Mouse (Mus musculus) frontal cortex, adult (tissue): Measurements from ENCODE around the gene Aqp7.
"Not testable (repeated sequence)": the region's sequence is repeated elsewhere in the genome, so short reads cannot be mapped to it uniquely, and the experiment has no call there.

Experiments used
- ATAC-seq: cut with Nextera tagmentation; 2 replicates; pipeline ENCODE4 v1.9.2; 2017; ENCODE audit warnings: mild to moderate bottlenecking, moderate library complexity, mixed read lengths; ENCODE audit not compliant: low TSS enrichment

Aqp7 gene

DNA sequence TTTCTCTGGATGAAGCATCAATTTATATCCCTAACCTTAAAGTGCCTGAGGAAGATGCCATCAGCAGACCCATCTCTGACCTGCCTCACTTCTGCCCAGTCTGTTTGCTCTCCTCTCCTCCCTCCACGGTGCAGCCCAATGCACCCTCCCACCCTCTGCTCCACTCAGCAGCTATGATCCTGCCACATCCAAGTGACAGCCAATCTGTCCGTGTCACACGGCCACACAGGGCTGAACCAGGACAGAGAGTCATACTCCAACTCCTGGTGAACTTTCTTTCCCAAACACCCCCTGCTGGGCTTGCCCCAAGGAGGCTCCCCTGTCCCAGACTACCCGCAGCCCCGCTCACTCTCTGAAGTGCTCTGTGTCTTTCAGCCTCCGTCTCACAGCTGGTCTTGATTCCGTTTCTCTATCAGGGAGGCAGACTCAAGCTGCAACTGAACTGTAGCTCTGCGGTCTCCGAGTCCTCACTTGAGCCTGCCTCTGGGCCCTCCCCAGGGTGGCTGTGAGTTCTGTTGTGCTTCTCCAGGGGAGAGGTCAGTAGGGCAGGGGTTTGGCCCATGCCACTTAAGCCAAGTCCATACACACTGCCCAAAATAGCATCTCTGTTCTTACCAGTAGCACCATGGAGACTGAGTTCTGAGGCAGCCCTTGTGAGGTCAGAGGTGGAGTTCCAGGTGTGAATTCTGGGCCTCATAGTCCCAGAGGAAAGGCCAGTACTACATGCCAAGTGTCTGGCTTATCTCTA lies at the start of gene Aqp7:
TSS of gene Aqp7 (minus strand) at position 616 of the 748 bp plus-strand sequence.
- ATAC-seq = no peak

DNA sequence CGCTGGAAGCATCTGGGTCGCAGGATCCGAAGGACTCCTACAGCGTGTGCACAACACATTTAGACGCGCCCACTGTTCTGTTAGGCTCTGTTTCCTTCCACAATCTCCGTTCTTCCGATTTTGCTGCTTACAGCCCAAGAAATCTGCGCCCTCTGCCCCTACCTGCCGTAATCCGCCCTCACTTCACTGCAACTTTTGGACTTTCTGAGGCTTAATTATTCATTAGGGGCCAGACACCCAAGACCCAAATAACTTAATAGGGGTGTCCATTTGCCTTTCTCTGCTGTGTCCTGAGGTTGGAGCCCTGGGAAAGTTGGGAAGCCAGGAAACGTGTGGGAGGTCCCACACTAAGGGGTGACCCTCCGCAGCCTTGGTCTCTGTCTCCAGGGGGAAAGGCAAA lies 49.4 kb upstream of the Aqp7 start:
- no peak for ATAC-seq

DNA sequence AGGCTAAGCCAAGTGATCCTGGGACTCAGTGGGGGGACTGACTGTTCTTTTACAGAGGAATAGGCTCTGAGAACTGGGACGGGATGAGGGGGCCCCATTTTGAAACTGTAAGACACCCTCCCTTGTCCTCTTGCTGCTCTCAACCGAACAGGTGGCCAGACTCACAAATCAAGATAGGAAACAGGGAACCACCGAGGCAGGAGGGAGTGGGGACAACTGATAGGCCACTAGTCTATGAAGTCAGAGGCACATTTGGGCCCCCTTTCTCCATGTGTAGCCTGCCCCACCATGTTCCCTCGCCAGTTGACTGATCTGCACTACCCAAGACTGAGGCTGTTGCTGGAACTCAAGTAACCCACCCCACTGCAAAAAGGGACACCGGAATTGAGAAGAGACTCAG lies 48.9 kb upstream of the Aqp7 start:
- ATAC-seq = no peak

DNA sequence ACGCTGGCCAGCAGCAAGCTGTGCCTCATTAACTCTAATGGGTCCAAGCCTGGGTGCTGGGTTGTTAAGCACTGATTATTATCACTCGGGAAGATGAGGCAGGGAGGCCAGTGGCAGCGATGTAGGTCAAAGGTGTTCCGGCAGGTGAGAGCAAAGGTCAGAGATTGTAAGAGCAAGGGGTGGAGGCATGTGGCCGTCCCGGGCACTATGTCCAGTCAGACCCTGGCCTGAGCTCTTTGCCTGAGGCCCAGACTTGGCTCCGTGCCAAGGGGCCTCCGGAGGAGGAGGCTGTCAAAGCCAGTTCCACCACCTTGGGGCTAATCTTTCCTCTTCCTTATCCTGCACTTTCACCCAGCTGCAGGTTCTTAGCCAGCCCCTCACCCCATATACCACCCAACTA lies 48.2 kb upstream of the Aqp7 start:
- no peak for ATAC-seq

DNA sequence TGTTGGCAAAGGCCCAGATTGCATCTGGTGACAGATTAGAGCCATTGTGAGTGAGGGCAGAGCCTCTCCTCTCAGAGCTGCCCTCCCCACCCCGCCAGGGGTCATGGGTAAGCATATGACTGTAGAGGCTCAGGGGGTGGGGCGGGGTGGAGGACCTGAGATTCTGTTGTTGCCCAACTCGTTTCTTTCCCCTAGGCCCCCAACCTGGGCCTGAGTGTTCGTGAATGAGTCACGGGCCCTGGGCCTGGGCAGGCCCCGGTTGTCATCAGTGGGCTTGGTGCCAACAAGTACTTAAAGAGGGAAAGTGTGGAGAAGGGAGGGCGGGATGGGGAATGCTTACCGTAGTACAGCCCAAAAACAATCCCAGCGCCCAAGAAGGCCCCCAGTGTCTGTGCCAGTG lies 46.4 kb upstream of the Aqp7 start:
- ATAC-seq = no peak

DNA sequence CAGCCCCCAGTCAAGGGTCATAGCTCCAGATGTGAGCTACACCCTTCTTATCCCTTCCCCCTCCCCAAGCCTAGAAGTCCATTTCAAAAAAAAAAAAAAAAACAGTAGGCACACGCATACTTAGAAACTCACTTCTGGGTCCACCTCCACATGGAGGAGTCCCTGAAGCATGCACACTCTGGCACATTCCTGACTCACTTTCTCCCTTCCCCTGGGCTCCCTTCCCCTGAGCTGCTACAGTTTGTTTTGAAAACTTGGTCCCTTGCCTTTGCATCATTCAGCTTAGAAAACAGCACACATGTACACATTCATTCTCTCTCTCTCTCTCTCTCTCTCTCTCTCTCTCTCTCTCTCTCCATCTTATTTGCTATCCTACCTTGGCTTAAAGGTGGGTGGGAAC lies 45.0 kb upstream of the Aqp7 start:
- ATAC-seq = peak; percentile 78

DNA sequence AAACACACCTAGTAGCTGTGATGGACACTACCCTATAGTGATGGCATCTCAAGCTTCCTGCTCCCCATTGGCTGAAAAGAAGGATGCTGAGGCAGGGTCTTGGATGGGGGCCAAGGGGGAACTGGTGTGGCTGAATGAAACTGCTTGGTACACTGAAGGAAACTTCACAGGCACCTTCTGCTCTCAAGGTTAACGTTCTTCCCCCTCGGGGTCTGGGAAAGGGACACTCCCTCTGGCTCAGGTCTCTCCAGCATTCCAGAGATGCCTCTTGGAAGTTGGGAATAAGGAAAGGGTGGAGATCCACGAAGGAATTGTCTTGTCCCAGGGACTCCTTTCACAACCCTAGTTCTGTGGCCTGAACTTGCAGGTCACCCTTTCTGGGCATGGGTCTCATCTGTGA lies 43.5 kb upstream of the Aqp7 start:
- ATAC-seq = no peak

DNA sequence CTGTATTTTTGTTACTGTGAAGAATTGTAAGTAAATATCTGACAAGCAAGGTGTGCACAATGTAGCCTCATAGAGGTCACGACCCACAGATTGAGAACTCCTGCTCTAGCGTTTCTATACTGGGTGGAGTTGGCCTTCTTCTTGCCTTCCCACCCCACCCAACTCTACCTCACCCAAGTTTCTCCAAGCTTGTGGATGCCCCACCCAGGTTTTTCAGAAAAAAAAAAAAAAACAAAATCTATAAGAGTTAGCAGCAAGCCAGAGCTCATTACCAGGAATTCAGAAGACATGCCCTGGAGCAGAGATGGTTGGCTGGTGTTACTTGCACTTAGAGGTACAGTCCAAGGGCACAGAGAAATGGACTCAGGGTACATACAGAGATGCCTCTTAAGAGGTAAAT lies 41.8 kb upstream of the Aqp7 start:
- ATAC-seq = no peak

DNA sequence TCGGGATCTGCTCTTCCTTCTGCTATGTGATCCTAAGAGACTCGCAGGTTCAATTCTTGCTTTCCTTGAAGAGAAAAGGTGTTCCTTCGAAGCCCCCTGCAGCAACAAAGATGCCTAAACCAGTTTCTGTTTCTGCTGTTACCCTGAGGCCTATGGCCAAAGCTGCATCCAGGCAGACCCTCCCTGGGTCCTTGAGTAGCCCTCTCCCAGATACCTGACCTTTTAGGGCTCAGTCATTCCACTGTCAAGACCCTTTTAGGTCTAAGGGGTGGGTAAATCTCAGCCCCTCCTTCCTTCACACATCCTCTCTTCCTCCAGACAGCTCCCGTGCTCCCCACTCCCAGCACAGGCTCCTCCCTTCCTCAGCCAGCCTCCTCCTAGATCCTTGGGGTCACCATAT lies 41.2 kb upstream of the Aqp7 start:
- ATAC-seq = no peak

DNA sequence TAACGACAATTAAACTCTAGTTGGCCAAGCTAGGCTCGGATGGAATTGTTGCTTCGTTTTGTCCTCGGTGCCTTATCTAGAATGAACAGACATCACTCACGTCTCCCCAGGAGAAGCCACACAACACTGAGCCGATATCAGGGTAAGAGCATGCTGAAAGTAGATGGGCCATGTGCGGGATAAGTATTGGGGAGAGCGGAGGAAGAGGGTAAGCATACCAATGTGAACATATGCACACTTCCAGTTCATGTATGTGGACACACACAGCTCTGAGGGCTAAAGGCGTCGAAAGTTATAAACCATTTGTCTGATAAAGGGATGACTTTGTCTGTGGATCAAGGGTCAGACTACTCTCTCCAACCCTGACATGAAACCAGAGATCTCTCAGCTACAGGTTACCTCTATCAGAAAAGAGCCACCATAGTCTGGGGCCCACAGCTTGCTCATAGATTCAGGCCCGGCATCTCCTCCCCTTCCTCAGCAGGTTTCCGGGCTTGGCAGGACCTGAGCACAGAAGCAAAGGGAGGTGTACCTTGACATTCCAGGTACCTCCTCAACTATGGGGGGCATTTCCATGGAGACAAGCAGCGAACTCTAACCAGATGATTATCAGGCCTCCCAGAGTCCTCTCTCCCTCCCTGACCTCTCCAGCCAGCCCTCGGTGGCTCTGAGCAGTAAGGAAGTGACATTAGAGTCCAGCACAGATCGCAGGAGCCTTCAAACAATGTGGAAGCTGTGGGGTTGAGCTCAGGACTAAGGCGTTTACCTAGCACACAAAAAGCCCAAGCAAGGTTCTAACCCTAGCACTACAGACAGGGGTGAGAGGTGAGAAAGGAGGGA lies 39.7 kb upstream of the Aqp7 start:
- no peak for ATAC-seq

DNA sequence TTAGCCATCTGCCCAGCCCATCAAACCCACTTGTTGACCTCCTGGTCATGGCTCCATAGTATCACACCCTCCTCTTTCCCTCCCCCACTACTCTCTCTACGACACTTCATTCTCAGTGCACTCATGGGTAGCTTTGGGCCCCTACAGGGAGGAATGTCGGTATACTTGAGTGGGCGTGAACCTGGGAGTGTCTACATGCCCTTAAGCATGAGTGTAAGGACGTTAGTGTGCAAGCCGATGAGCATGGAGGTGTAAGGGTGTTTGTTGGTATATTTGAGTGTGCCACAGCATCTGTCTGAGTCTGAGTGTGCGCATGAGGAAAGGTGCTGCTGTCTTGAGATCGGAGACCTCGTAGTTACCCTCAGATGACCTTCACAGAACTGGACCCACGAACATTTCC lies 39.0 kb upstream of the Aqp7 start:
- no peak for ATAC-seq

DNA sequence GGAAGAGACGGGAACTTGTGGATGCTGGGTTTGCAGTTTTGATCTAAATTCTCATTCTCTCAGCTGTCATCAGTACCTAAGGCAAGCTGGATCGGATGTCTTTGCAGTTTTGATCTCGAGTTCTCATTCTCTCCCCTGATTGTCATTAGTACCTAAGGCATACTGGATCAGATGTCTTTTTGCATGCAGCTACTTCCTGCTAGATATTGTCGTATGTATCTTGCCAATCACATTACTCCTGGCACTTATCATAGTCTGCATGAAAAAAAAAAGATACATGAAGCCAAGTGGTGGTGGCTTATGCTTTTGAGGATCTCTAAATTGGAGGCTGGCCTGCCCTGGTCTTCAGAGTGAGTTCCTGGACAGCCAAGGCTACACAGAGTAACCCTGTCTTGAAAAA lies 36.9 kb upstream of the Aqp7 start:
- ATAC-seq = no peak

DNA sequence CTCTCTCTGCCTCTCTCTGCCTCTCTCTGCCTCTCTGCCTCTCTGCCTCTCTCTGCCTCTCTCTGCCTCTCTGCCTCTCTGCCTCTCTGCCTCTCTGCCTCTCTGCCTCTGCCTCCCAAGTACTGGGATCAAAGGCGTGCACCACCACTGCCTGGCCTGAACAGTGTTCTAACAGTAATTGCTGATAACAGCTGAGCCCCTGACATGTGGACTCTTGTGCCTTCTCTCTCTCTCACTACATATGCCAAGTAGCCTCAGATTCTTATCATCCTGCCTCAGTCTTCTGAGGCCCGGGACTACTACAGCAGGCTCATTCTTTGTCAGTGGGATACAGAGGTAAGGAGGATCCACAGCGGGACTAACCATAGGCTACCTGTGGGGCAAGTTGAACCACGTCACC lies 34.9 kb upstream of the Aqp7 start:
- ATAC-seq = not testable (repeated sequence)

DNA sequence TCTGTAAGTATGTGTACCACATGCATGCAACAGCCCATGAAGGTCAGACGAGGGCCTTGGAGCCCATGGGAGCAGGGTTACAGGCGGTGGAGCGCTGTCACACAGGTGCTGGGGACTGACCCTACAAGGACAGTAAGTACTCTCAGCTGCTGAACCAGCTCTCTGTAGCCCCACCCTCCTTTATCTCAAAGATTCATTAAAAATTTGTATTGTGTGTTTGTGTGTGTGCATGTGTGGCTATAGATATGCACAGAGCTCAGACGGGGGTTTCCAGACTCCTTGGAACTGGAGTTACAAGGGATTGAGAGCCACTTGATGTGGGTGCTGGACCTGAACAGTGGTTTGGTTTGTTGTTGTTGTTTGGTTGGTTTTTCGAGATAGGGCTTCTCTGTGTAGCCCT lies 33.8 kb upstream of the Aqp7 start:
- ATAC-seq = no peak

DNA sequence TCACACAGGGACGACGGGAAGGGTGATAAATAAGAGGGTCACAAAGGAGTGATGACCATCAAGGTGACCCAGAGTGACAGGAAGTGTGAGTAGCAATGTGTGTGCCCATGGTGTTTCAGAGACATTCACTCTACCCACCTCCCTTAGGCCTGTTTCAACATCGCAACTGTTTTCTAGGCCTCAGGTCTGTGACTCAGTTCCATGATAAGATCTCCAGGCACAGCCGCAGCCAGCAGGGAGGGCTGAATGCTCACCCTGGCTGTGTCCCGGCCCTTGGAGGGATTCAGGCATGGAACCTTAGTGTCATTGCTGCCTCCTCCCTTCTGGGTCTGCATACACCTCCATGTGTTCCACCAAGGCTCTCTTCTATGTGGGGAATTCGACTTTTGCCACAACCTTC lies 30.8 kb upstream of the Aqp7 start:
- ATAC-seq = no peak

DNA sequence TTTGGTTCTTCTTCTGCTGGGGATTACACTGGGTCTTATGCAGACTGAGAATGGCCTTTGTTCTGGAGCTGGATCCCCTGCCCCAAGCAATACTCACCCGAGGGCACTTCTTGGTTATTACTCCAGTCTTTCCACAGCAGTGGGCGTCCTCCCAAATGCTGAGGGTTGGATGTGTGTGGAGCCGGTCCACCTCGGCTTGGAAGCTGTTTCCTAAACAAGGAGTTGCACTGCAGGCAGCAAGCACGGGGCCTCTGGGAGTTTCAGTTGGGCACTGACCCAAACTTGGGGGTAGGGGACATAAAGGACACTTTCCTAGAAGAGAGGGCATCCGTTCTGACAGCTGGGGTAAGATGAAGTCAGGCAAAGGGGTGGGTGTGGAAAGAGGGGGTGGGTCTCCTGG lies 26.5 kb upstream of the Aqp7 start:
- no peak for ATAC-seq

DNA sequence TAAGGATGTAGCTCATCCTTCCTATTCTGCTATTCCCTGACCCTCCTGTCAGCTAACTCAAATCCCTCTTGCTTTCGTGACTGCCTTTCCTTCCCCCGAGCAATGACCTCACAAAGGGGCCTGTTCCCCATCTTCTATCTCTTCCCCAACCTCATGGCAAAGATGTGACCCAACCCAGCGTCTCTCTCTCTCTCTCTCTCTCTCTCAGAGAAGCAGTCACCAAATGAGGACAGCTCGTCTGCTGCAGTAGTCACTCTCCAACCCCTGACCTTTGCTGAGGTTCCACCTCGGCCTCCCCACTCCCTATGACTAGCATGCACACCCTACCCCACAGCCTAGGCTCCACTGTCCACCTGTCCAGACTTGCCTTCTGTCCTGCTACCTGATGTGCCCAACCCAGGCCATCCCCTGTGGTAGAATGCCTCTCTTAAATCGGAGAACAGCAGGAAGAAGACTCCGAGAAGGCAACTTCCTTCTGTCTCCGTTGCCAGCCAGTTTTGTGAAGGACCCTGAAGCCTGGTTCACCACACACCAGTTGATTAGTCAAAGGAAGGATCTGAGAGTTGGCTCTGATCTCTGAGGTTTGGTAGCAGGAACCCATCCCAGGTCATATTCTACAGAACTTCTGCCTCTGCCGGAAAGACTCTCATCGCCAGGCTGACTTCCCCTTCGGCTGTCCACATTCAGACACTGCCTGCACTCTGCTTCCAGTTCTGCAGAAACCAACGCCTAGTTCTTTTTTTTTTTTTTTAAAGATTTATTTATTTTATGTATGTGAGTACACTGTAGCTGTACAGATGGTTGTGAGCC lies 25.3 kb upstream of the Aqp7 start:
- no peak for ATAC-seq

DNA sequence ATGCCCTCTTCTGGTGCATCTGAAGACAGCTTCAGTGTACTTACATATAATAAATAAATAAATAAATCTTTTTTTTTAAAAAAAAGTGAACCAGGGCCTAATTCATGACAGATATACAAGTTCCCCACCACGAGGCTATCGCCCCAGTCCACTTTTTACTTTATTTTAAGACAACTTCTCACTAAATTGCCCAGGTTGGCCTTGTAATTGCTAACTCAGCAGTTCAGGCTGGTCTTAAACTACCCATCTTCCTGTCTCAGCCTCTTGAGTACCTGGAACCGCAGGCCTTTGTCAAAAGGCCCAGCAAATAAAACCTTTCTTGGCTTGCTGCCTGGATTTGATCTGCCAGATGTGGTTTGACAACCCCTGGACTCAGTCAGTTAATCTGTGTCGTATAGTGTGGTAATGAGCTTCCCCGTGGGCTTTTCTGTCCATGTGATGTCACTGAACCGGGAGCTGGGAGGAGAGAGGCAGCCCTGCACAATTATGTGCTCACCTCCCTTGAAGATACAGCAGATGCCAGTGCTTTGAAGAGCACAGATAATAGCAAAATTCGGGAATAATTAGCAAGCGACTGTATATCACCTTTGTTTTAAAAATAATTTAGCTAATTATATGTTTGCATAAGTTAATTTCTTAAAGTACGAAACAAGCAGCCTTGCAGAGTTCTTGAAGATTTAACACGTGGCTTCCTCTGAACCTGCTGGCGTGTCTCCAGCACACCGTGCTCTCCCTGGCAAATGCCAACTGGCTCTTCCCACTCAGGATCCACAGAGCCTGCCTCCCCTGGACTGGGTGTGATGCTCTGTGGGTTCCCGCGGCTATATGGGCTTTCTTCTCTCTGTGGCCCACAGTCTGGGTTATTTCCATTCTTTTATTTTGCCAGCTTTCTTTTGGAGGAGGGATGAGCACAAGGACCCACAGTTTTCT lies 23.8 kb upstream of the Aqp7 start:
- no peak for ATAC-seq

DNA sequence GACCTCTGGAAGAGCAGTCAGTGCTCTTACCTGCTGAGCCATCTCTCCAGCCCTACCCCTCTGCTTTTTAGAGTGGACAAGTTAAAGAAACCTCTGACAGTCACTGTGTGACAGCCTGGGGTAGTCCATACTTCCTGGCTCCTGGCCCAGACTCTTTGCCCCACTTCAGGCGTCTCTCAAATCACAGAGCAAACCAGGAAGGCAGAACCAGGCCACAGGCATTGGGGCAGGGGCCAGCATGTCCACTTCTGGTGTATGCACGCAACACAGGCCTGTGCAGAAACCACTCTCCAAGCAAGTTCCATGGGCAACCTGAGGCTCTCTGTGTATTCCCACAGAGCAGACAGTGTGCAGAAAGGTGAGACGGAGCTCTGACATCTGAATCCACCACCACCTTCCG lies 17.3 kb upstream of the Aqp7 start:
- no peak for ATAC-seq

DNA sequence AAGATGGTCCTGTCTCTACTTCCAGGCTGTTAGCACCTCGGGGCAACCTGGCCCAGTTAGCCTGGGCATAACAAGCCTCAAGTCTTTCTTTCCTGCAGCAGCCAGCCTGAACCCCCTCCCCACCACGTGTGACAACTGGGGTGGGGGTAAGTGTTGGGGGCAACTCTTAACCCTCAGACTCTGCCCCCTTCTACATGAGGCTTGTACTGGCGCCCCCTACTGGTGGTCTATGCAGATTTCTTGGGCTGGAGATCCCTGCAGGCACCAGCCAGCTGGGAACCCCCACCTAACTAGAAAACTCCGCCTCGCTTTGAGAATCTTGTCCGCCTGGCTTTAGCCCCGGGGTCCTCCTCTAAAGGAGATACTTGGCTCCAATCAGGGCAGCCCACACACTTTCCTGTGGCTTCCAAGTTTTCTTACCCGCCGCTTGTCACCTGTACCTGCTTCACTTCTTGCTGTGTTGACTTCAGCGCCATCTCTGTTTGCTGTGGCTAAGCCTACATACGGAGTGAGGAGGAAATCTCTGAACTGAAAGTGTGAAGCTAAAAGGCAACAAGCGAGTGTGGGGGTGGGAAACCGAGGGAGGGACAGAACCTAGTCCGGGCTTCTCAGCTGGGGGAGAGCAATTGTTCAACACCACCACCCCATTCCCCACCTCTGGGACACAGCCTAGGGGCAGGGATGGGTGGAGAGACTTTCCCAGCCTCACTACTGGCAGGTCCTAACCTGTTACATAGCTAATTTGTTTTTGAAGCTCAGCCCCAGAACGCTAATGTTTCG lies 16.1 kb upstream of the Aqp7 start:
- peak; percentile 59; the same call in 1 of the 2 replicates for ATAC-seq

DNA sequence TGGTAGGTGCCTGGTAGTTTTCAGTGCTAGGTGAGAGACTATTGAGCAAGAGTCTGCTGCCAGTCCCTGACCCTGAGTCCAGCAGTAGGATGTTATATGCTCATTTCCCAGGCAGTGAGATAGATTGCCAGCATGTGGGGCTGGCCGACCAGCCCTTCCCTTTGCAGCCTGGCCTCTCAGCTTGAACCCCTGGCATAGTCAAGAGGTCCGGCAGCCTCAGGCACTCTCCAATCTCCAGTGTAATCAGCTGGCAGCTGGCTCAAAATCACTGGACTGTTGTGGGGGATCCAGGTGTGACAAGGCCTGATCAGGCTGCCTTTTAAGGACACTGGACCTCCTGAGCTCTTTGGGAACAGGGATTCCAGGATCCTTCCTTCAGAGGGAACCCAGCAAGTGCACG lies 15.4 kb upstream of the Aqp7 start:
- ATAC-seq = no peak
